Mouse (Mus musculus) intestine, postnatal 0 days (tissue): ENCODE measurements around the gene Xrn2. TPM values are rescaled to one million over a fixed set of nuclear protein-coding genes. Genes with fewer than 3 reads are reported as not detected.

Source experiments
- ATAC-seq: fragments of 200-750 bp; cut with Nextera tagmentation; 2 replicates; pipeline ENCODE4 v1.8.0; 2017; ENCODE audit warnings: mild to moderate bottlenecking, moderate TSS enrichment, moderate library complexity
- H3K27ac ChIP-seq: fragments of 300-500 bp; sonication (generic); 2 replicates; pipeline ENCODE4 v1.5.1; 2014; ENCODE audit warnings: mild to moderate bottlenecking, low read depth, low read length, moderate library complexity
- H3K27me3 ChIP-seq: fragments of 300-500 bp; sonication (generic); replicated peaks from 2 replicates; pipeline ENCODE4 v1.6.1; 2014; ENCODE audit warnings: low read length, mixed read lengths; ENCODE audit not compliant: control insufficient read depth, insufficient read depth
- H3K36me3 ChIP-seq: fragments of 300-500 bp; sonication (generic); 2 replicates; pipeline ENCODE4 v1.6.1; 2014; ENCODE audit warnings: mild to moderate bottlenecking, moderate library complexity; ENCODE audit not compliant: control insufficient read depth, insufficient read depth
- H3K4me1 ChIP-seq: fragments of 300-500 bp; sonication (generic); replicated peaks from 2 replicates; pipeline ENCODE4 v1.6.1; 2014; ENCODE audit warnings: antibody characterized with exemption, low read length, mixed read lengths; ENCODE audit not compliant: control insufficient read depth, insufficient read depth
- H3K4me2 ChIP-seq: fragments of 300-500 bp; sonication (generic); replicated peaks from 2 replicates; pipeline ENCODE4 v1.6.1; 2014; ENCODE audit warnings: low read depth, mild to moderate bottlenecking, moderate library complexity
- H3K4me3 ChIP-seq: fragments of 300-500 bp; sonication (generic); 2 replicates; pipeline ENCODE4 v1.5.1; 2014; ENCODE audit warnings: low read depth, low read length
- H3K9ac ChIP-seq: fragments of 300-500 bp; sonication (generic); 2 replicates; pipeline ENCODE4 v1.6.1; 2014; ENCODE audit warnings: mild to moderate bottlenecking, low read depth, low read length
- H3K9me3 ChIP-seq: fragments of 300-500 bp; sonication (generic); 2 replicates; pipeline ENCODE4 v1.6.1; 2016; ENCODE audit warnings: mixed run types; ENCODE audit not compliant: control insufficient read depth
- CTCF ChIP-seq: sonication (generic); IDR thresholded peaks from 2 replicates; pipeline ENCODE4 v1.5.1; 2016; ENCODE audit warnings: low read depth, mild to moderate bottlenecking, control low read depth, antibody characterized with exemption, moderate library complexity
- WGBS: fragments of 180-500 bp; shearing (Covaris S2); extraction: QIAGEN DNeasy Blood & Tissue Kit; methylation state at CpG from one replicate; pipeline ENCODE4 v1.1.7; 2014; 5-methylcytosine and 5-hydroxymethylcytosine counted together
- polyA plus RNA-seq: library from polyadenylated mRNA; unstranded; fragments of >200 nt; fragmentation: Nextera tagmentation; extraction: Ambion mirVana; gene quantifications from 2 replicates; pipeline ENCODE4 v1.2.1, GENCODE M21; 2015

The Xrn2 gene
- polyA plus RNA-seq, 1 experiment from 2014 or later, result 46.4 TPM

GRCm38 (mm10) chr2:147007265-147007664 lies 5.5 kb upstream of the Xrn2 start:
- no peak overlapping the region for H3K9ac ChIP-seq
- no peak overlapping the region for H3K4me2 ChIP-seq
- WGBS, result 86% methylated on average over 2 of the region's 2 CpGs
- H3K27me3 ChIP-seq, result no peaks in the 10 kb centered on the region
- H3K4me1 ChIP-seq, result no peaks in the 10 kb centered on the region
- no peak for TF ChIP-seq CTCF
- H3K36me3 ChIP-seq, result no peaks in the 10 kb centered on the region
- no peak overlapping the region for H3K4me3 ChIP-seq
- no peak overlapping the region for H3K27ac ChIP-seq
- no peaks in the 10 kb centered on the region for H3K9me3 ChIP-seq
- ATAC-seq, result no peak

- Histone ChIP-seq H3K9me3 (no peaks in the 10 kb centered on the region), H3K4me2 (no peak overlapping the region), H3K4me1 (no peaks in the 10 kb centered on the region), H3K27ac (no peak overlapping the region), H3K27me3 (no peaks in the 10 kb centered on the region), H3K4me3 (no peak overlapping the region), H3K9ac (no peak overlapping the region), H3K36me3 (no peaks in the 10 kb centered on the region)
- no peak for ATAC-seq
- TF ChIP-seq CTCF, result no peak
These were observed 3.7 kb upstream of the Xrn2 start for GRCm38 (mm10) chr2:147009084-147009483.

- Histone ChIP-seq H3K36me3 (no peaks in the 10 kb centered on the region), H3K9me3 (no peaks in the 10 kb centered on the region), H3K4me1 (no peaks in the 10 kb centered on the region), H3K27me3 (no peaks in the 10 kb centered on the region), H3K9ac (no peak overlapping the region), H3K4me3 (no peak overlapping the region), H3K27ac (no peak overlapping the region), H3K4me2 (no peak overlapping the region)
- no peak for ATAC-seq
- 87% methylated on average over 4 of the region's 4 CpGs for WGBS
- TF ChIP-seq CTCF, result no peak
These were observed 2.7 kb upstream of the Xrn2 start for GRCm38 (mm10) chr2:147010141-147010540.

GRCm38 (mm10) chr2:147010952-147011351 lies 1.8 kb upstream of the Xrn2 start:
- ATAC-seq, result no peak
- no peak overlapping the region for H3K9ac ChIP-seq
- no peak overlapping the region for H3K4me2 ChIP-seq
- no peaks in the 10 kb centered on the region for H3K9me3 ChIP-seq
- TF ChIP-seq CTCF, result no peak
- no peaks in the 10 kb centered on the region for H3K36me3 ChIP-seq
- H3K4me3 ChIP-seq, result no peak overlapping the region
- H3K4me1 ChIP-seq, result 0 out of 2 replicates have a peak, but pooled peaks cover 3% of the 10 kb centered on the region
- 83% methylated on average over 9 of the region's 9 CpGs for WGBS
- no peak overlapping the region for H3K27ac ChIP-seq
- H3K27me3 ChIP-seq, result no peaks in the 10 kb centered on the region

- 62% methylated on average over 3 of the region's 3 CpGs for WGBS
- H3K9ac ChIP-seq, result peak overlapping the region; percentile 91; the same call in 1 of the 2 replicates
These were observed 1.2 kb upstream of the Xrn2 start for GRCm38 (mm10) chr2:147011474-147012140.

GRCm38 (mm10) chr2:147012141-147012622 lies 614 bp upstream of the Xrn2 start:
- TF ChIP-seq CTCF, result no peak
- Histone ChIP-seq H3K36me3 (no peaks in the 10 kb centered on the region), H3K4me1 (0 out of 2 replicates have a peak, but pooled peaks cover 3% of the 10 kb centered on the region), H3K9me3 (no peaks in the 10 kb centered on the region), H3K4me2 (peak overlapping the region; percentile 75), H3K4me3 (peak overlapping the region; percentile 94), H3K27me3 (no peaks in the 10 kb centered on the region), H3K9ac (peak overlapping the region; percentile 91), H3K27ac (peak overlapping the region; percentile 99)
- WGBS, result 24% methylated on average over 7 of the region's 7 CpGs
- ATAC-seq, result peak; percentile 2

More at GRCm38 (mm10) chr2:147011474-147012140, 1.2 kb upstream of the Xrn2 start:
- ATAC-seq, result no peak
- Histone ChIP-seq H3K4me3 (peak overlapping the region; percentile 94), H3K36me3 (no peaks in the 10 kb centered on the region), H3K27me3 (no peaks in the 10 kb centered on the region), H3K9me3 (no peaks in the 10 kb centered on the region), H3K4me1 (0 out of 2 replicates have a peak, but pooled peaks cover 3% of the 10 kb centered on the region), H3K4me2 (peak overlapping the region; percentile 75), H3K27ac (peak overlapping the region; percentile 99; the same call in 1 of the 2 replicates)
- TF ChIP-seq CTCF, result no peak
